Mouse (Mus musculus) T-helper 1 cell (primary cell): ENCODE data around the gene Onecut3.

Experiments used
- in situ Hi-C: fragments of 300-600 bp; cut with MboI, MseI; formaldehyde crosslinking; loops from one replicate; pipeline ENCODE4 v1.15.1; 2025; ENCODE audit warnings: high pct_unique_total_duplicates

Onecut3 gene

GRCm38 (mm10) chr10:80552364-80552763 lies 57.7 kb downstream of the Onecut3 start:
- in situ Hi-C loops = loop anchor here (5.0 kb wide), 1 partner anchor 105 kb away; no protein-coding TSS in a partner anchor

- in situ Hi-C loops = loop anchor here (5.0 kb wide), 1 partner anchor 106 kb away; no protein-coding TSS in a partner anchor
Measured at GRCm38 (mm10) chr10:80553575-80553974, 58.9 kb downstream of the Onecut3 start.

DNA sequence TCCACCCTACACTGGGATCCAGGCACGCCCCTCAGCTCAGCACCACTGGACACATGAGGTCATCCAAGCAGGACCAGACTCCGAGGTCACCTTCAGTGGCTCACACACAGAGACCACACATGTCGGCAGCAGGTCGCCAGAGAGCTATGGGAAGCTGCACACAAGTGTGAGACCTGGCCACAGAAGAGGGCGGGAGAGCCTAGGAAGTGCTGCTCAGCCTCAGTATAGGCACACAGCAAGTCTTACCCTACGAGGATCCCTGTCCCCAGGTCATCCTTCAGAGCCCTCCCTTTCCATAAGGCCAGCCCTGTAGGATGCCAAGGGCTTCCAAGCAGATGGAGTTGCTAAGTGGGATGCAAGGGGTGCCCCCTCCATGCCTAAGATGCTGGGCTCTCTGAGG lies 59.4 kb downstream of the Onecut3 start:
- in situ Hi-C loops = loop anchor here (5.0 kb wide), 1 partner anchor 107 kb away; no protein-coding TSS in a partner anchor

GRCm38 (mm10) chr10:80557346-80557965 lies 62.8 kb downstream of the Onecut3 start:
- in situ Hi-C loops = no loop called here

DNA sequence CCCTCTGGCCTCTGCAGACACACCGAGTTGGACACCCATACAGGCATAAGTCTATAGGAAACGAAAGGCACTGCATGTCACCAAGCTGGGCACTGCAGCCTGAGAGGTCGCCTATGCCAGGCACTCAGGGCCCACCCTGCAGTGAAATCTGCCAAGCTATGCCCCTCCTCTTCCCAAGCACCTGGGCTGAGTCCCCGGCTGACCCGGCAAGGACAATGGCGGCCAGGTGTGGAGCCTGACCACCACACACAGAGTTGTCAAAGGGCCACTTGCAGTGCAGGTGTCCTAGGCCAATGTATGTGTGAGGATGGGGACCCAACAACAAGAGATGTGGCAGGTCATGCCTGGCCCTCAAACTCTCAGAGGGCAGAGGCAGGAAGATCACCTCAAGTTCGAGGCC lies 64.8 kb downstream of the Onecut3 start:
- in situ Hi-C loops = no loop called here

DNA sequence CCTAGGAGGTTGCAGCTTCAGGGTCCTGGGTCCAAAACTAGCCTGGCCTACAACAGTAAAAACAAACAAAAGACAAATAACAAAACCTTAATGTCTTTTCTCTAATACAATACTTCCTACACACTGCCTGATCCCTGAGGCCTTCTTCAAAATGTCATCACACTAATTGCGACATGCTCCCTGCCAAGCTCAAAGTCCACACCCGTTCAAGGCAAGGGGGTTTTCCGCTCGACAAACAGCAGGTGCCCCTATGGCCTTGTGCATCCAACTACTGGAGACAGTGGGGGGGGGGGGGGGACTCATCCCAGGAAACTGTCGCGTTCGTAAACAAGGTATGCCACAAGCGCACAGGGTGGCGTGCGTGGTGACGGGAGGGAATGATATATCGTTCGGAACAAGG lies 66.0 kb downstream of the Onecut3 start:
- in situ Hi-C loops = no loop called here

- in situ Hi-C loops = no loop called here
Measured at GRCm38 (mm10) chr10:80561116-80561944, 66.7 kb downstream of the Onecut3 start, which contains the start of gene Rexo1. TSS of gene Rexo1 (minus strand) at chr10:80561560.

DNA sequence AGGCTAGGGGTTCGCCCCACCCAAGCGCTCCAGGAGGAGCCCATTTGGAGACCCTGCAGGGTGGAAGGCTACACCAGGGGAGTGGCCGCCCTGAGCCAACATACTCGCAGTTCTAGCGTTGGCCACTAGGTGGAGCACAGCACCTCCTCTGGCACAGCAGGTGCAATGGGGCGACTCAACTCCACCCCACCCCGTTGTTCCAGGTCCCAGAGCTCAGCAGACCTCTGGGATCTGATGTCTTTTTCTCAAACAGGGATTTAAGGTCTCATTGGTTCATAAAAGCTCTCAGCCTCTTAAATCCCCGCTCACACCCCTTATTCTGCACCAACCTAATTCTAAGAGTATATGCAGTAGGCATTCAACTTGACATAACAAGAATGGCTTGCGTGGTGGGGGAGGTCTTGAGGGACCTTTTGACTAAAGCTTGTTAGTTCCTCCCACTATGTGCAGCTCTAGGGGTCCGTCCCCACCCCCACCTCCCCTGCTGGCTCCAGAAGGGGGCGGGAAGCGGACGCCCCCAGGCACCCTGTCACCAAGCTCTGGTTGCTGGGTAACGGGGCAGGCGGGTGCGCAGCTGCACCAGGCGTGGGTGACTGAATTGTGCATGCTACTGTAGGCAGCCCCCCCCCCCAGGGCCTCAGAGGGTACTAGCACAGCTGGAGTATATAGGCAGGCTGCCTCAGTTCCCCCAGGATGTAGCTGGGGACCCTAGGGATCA lies 71.9 kb downstream of the Onecut3 start:
- in situ Hi-C loops = no loop called here
